Mouse (Mus musculus) cerebellum, adult 2 months (tissue): Measurements from ENCODE around the gene Nr1d1. TPM values are rescaled to one million over a fixed set of nuclear protein-coding genes. Genes with fewer than 3 reads are reported as not detected.

Experiments
- DNase-seq, 2 experiments: peaks; one replicate each; pipeline ENCODE4 v3.0.0; 2021
- H3K27ac ChIP-seq: fragments of 200-500 bp; 2 replicates; pipeline ENCODE4 v1.5.1; 2012; ENCODE audit warnings: low read length, control low read depth, inconsistent platforms; ENCODE audit not compliant: insufficient read depth
- H3K27me3 ChIP-seq: fragments of 200-500 bp; 2 replicates; pipeline ENCODE4 v1.6.1; 2012; ENCODE audit warnings: inconsistent platforms, mild to moderate bottlenecking, low read length, moderate library complexity; ENCODE audit not compliant: control insufficient read depth, insufficient read depth
- H3K4me1 ChIP-seq: fragments of 200-500 bp; 2 replicates; pipeline ENCODE4 v1.6.1; 2011; ENCODE audit warnings: low read length; ENCODE audit not compliant: control insufficient read depth, insufficient read depth
- H3K4me3 ChIP-seq: fragments of 200-500 bp; replicated peaks from 2 replicates; pipeline ENCODE3; 2011; ENCODE audit warnings: mild to moderate bottlenecking, low read depth, low read length, control low read depth; ENCODE audit not compliant: insufficient read depth
- CTCF ChIP-seq: fragments of 200-500 bp; IDR thresholded peaks from 2 replicates; pipeline ENCODE4 v1.5.1; 2011; ENCODE audit warnings: low read depth, mild to moderate bottlenecking, control low read depth, low read length, moderate library complexity, borderline replicate concordance; ENCODE audit not compliant: insufficient read depth
- POLR2A ChIP-seq: fragments of 200-500 bp; IDR thresholded peaks from 2 replicates; pipeline ENCODE4 v1.6.1; 2011; ENCODE audit warnings: low read length, control low read depth, borderline replicate concordance; ENCODE audit not compliant: insufficient read depth
- WGBS: fragments of 180-500 bp; shearing (Covaris S2); methylation state at CpG from one replicate; pipeline ENCODE4 v1.1.7; 2018; 5-methylcytosine and 5-hydroxymethylcytosine counted together
- polyA plus RNA-seq: library from polyadenylated mRNA; depleted of rRNA; stranded (reverse); fragments of >200 nt; gene quantifications from 2 replicates; pipeline ENCODE4 v1.2.3, GENCODE M21; 2012

Gene Nr1d1
- polyA plus RNA-seq, 1 experiment = 144 TPM

- Histone ChIP-seq H3K4me3 (peak overlapping the region; percentile 9), H3K4me1 (peaks cover 89% of the 10 kb centered on the region), H3K27me3 (no peaks in the 10 kb centered on the region), H3K27ac (peak overlapping the region; percentile 100)
- TF ChIP-seq POLR2A (no peak), CTCF (no peak)
- WGBS = 8% methylated on average over 6 of the region's 6 CpGs
- DNase-seq = peak; percentile 53 to 57
Observed at GRCm38 (mm10) chr11:98751221-98751782, 23.8 kb downstream of the Nr1d1 start.

- TF ChIP-seq POLR2A = no peak
- TF ChIP-seq CTCF = no peak
- H3K4me1 ChIP-seq = peaks cover 89% of the 10 kb centered on the region
- peak overlapping the region; percentile 35 for H3K4me3 ChIP-seq
- H3K27ac ChIP-seq = peak overlapping the region; percentile 100
- H3K27me3 ChIP-seq = no peaks in the 10 kb centered on the region
- 5% methylated on average over 16 of the region's 17 CpGs for WGBS
- DNase-seq = peak; percentile 84
Observed at GRCm38 (mm10) chr11:98750351-98751201, 24.6 kb downstream of the Nr1d1 start.

GRCm38 (mm10) chr11:98749716-98750115, 25.4 kb downstream of the Nr1d1 start:
- Histone ChIP-seq H3K4me1 (peaks cover 83% of the 10 kb centered on the region), H3K4me3 (peak overlapping the region; percentile 35), H3K27me3 (no peaks in the 10 kb centered on the region), H3K27ac (peak overlapping the region; percentile 100)
- DNase-seq = peak; percentile 50 to 62
- WGBS = 2% methylated on average over 5 of the region's 5 CpGs
- TF ChIP-seq POLR2A (no peak), CTCF (no peak)

- DNase-seq = peak in 1 of 2 experiments; percentile 60
- Histone ChIP-seq H3K4me3 (peak overlapping the region; percentile 55), H3K4me1 (peaks cover 78% of the 10 kb centered on the region), H3K27me3 (no peaks in the 10 kb centered on the region), H3K27ac (peak overlapping the region; percentile 100)
- WGBS = 3% methylated on average over 15 of the region's 15 CpGs
- no peak for TF ChIP-seq CTCF
Observed at GRCm38 (mm10) chr11:98748506-98749416, 26.4 kb downstream of the Nr1d1 start.

- Histone ChIP-seq H3K27me3 (no peaks in the 10 kb centered on the region), H3K4me3 (peak overlapping the region; percentile 55), H3K4me1 (peaks cover 75% of the 10 kb centered on the region), H3K27ac (peak overlapping the region; percentile 100)
- 8% methylated on average over 6 of the region's 6 CpGs for WGBS
- peak; percentile 63 to 66 for DNase-seq
- TF ChIP-seq POLR2A (no peak), CTCF (no peak)
Observed at GRCm38 (mm10) chr11:98747804-98748505, 27.2 kb downstream of the Nr1d1 start.

GRCm38 (mm10) chr11:98746855-98747693, 28.1 kb downstream of the Nr1d1 start:
- WGBS = 1% methylated on average over 19 of the region's 19 CpGs
- H3K27ac ChIP-seq = peak overlapping the region; percentile 89
- peak overlapping the region; percentile 43 for H3K4me3 ChIP-seq
- TF ChIP-seq POLR2A (peak; percentile 45; the same call in 1 of the 2 replicates), CTCF (no peak)
- DNase-seq = peak; percentile 90 to 94
- peaks cover 70% of the 10 kb centered on the region for H3K4me1 ChIP-seq
- H3K27me3 ChIP-seq = no peaks in the 10 kb centered on the region
